Mouse (Mus musculus): Measurements from ENCODE around the gene Pgm5.

- no peak for TF ChIP-seq POLR2A (IDR thresholded peaks at IDR 0.05; ENCODE audit: borderline replicate concordance, low read depth, low read length)
- TF ChIP-seq CTCF (IDR thresholded peaks at IDR 0.05; ENCODE audit: low read depth, low read length): no peak
Observed at GRCm38 (mm10) chr19:24651595-24651994, 210.1 kb downstream of the Pgm5 start.

Measured in bone marrow macrophage, adult 2 months (primary cell).